Mouse (Mus musculus) E14TG2a.4 (cell line): ENCODE results near the gene Notch1.

ENCODE experiments used
- H3K27me3 ChIP-seq: 2 replicates; pipeline ENCODE4 v1.6.1; 2014; ENCODE audit warnings: low read length, control low read depth; ENCODE audit not compliant: insufficient read depth
- H3K36me3 ChIP-seq: 2 replicates; pipeline ENCODE4 v1.6.1; 2014; ENCODE audit warnings: low read length, control low read depth; ENCODE audit not compliant: insufficient read depth
- H3K4me1 ChIP-seq: replicated peaks from 2 replicates; pipeline ENCODE4 v1.6.1; 2014; ENCODE audit warnings: low read depth, low read length, control low read depth
- H3K4me3 ChIP-seq: replicated peaks from 2 replicates; pipeline ENCODE4 v1.5.1; 2014; ENCODE audit warnings: mild to moderate bottlenecking, low read length
- H3K9me3 ChIP-seq: 2 replicates; pipeline ENCODE4 v1.6.1; 2014; ENCODE audit warnings: low read length, control low read depth
- CTCF ChIP-seq: conservative IDR thresholded peaks from 2 replicates; pipeline ENCODE4 v1.5.1; 2014; ENCODE audit warnings: low read length
- NANOG ChIP-seq: IDR thresholded peaks from 2 replicates; pipeline ENCODE4 v1.6.1; 2014; ENCODE audit warnings: borderline replicate concordance, low read length, mixed read lengths
- POU5F1 ChIP-seq: IDR thresholded peaks from 2 replicates; pipeline ENCODE4 v1.6.1; 2014; ENCODE audit warnings: low read length, borderline replicate concordance

Notch1 gene

DNA sequence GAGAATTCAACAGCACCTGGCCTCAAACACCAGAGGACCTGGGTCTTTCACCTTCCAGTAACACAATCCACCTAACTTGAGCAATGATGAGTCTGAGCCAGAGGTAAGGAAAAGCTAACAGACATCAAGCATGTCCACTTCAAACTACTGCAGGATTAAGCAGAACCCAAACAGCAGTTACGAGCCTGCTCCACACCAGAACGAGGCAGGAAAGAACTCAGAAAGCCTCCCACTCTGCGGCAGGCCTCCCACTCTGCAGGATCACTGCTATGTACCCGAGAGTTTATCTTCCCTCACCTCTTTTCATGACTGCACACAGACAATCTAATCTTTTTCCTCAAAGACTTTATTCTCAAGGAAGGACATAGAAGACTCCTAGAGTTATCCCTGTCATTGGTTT lies 79.2 kb downstream of the Notch1 start:
- Histone ChIP-seq H3K9me3 (no peaks in the 10 kb centered on the region), H3K4me1 (peaks cover 69% of the 10 kb centered on the region), H3K27me3 (no peaks in the 10 kb centered on the region), H3K36me3 (peaks cover 96% of the 10 kb centered on the region), H3K4me3 (no peak overlapping the region)
- TF ChIP-seq CTCF (no peak), POU5F1 (no peak), NANOG (no peak)

DNA sequence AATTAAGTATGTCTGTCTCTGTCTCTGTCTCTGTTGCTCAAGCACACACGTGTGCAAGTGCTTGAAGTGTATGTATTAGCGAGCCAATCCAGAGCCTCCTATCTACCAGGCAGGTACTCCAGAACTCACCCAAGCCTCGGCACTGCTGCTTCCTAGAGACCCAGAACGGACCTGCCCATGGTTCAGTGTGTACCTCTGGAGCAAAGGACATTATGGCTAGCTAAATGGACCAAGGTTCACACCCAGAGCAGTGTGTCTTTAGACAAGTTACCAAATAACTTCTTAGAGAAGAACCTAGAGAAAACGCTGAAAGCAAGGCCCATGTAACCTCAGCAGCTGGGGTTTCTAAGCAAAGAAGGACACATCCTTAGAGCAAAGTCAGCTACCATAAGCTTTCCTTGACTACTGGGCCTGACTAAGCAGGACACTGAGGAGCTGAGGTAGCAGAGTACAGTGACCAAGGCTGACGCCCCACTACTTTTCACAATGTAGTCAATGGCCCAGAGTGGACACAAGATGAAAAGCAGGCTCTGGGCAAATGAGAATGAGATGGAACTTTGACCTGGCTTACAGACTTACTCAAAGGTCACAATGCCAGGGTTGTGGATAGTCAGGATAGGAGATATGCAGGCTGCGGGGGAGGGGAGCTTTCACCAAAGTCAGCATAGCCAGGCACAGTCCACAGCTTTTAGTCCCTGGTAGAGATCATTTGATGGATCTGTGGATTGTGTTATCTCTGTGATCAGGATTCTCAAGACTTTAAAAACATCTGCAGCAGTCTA lies 81.5 kb downstream of the Notch1 start:
- TF ChIP-seq CTCF: no peak
- TF ChIP-seq POU5F1: no peak
- no peak for TF ChIP-seq NANOG

DNA sequence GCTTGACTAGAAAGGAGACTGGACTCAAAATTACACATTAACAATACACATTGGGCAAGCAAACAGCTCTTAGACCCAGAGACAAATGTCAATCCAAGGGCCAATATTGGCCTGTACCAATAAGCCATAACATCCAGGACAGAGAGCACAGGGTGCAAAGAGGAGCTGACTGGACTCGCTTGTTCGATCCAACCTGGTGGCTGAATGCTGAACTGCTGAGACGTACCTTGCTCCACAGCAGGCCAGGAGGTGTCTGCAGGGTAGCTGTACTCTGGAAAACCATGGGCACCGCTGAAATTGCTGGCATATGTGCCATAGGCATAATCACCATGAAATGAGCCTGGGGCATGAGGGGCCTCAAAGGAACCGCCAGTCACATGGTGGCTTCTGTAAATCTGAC lies 86.6 kb downstream of the Notch1 start:
- Histone ChIP-seq H3K9me3 (no peaks in the 10 kb centered on the region), H3K4me1 (0 out of 2 replicates have a peak, but pooled peaks cover 3% of the 10 kb centered on the region), H3K36me3 (peaks cover 99% of the 10 kb centered on the region), H3K27me3 (no peaks in the 10 kb centered on the region), H3K4me3 (no peak overlapping the region)
- TF ChIP-seq NANOG (no peak), CTCF (peak; percentile 22; the same call in 1 of the 2 replicates), POU5F1 (no peak)

More for the DNA sequence above, 81.5 kb downstream of the Notch1 start:
- no peaks in the 10 kb centered on the region for H3K9me3 ChIP-seq
- no peak overlapping the region for H3K4me3 ChIP-seq
- H3K27me3 ChIP-seq: no peaks in the 10 kb centered on the region
- peaks cover 98% of the 10 kb centered on the region for H3K36me3 ChIP-seq
- peaks cover 46% of the 10 kb centered on the region for H3K4me1 ChIP-seq

DNA sequence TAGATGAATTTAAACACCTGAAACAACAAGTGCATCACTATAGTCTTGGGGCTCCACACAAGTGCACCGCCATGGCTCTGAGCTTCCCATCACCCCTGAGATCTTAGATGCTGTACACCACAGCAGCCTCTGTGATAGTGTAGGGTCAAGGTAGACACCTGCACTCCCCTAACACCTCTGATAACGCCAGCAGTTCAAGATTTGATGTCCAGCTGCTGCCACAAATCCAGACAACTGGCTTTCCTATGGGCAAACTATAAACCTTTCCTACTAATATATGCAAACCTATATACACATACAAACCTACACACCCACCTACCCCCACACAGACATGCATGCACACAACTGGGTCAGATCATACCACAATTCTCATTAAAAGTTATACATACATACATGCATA lies 91.9 kb downstream of the Notch1 start:
- H3K9me3 ChIP-seq: no peaks in the 10 kb centered on the region
- H3K4me1 ChIP-seq: no peaks in the 10 kb centered on the region
- no peak overlapping the region for H3K4me3 ChIP-seq
- no peaks in the 10 kb centered on the region for H3K27me3 ChIP-seq
- TF ChIP-seq NANOG (no peak), CTCF (no peak), POU5F1 (no peak)
- H3K36me3 ChIP-seq: peaks cover 99% of the 10 kb centered on the region

DNA sequence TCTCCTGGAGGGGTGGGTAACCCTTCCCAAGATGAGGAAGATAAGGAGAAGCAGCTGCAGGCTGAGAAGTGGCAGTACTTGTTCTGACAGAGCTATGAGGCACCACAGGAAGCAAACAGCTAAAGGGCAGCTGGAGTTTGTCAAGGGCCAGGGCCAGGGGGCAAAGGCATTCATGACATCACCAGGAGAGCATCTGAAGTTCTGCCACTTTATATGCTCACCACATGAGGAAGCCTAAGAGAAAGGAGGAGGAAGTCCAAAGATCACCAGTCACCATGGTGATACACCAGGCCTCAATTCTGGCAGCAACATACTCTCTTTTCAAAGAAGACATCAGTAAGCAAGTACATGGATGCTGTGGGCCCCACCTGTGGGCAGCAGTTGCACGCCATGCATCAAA lies 93.4 kb downstream of the Notch1 start:
- Histone ChIP-seq H3K4me1 (no peaks in the 10 kb centered on the region), H3K9me3 (no peaks in the 10 kb centered on the region), H3K36me3 (peaks cover 99% of the 10 kb centered on the region), H3K4me3 (no peak overlapping the region), H3K27me3 (no peaks in the 10 kb centered on the region)
- TF ChIP-seq POU5F1: no peak
- no peak for TF ChIP-seq CTCF
- no peak for TF ChIP-seq NANOG

DNA sequence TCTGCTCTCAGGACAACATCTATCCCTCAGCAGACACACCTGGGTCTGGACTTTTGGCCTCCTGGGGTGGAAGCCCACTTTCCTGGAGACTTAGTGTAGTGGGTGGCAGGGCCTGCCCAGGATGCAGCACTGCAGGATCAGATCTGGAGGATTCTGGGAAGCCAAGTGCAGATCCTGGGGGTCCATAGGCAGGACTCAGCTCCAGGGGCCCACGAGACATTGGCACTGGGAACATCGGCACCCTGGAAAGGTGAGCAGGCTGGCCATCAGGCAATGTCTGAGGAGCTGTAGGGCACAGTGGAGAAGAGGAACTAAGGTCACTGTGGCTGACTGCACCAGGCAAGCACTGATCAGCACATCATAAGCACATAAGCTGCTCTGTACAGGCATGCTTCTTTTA lies 94.5 kb downstream of the Notch1 start:
- Histone ChIP-seq H3K36me3 (peaks cover 100% of the 10 kb centered on the region), H3K27me3 (no peaks in the 10 kb centered on the region), H3K4me3 (no peak overlapping the region), H3K4me1 (no peaks in the 10 kb centered on the region), H3K9me3 (no peaks in the 10 kb centered on the region)
- TF ChIP-seq POU5F1: no peak
- TF ChIP-seq CTCF: no peak
- TF ChIP-seq NANOG: no peak

DNA sequence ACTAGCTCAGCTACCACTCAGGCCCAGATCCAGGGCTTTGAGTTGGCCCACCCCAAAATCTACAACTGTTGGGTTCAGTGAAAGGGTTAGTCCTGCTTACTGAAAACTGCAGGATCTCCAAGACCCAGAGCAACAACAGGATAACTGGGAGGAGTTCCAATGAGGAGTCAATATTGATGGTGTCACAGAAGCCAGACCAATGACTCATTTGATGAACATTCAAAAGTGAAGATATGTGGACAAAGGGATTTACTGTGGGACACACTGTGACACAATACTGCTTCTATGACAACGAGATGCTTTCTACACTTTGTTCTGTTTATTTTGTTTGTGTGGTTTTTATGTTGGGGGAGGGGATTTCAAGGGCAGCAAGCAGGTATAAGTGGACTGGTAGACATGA lies 98.3 kb downstream of the Notch1 start:
- no peaks in the 10 kb centered on the region for H3K27me3 ChIP-seq
- no peaks in the 10 kb centered on the region for H3K4me1 ChIP-seq
- TF ChIP-seq POU5F1: no peak
- TF ChIP-seq NANOG: no peak
- TF ChIP-seq CTCF: no peak
- H3K4me3 ChIP-seq: no peak overlapping the region
- peaks cover 99% of the 10 kb centered on the region for H3K36me3 ChIP-seq
- no peaks in the 10 kb centered on the region for H3K9me3 ChIP-seq

DNA sequence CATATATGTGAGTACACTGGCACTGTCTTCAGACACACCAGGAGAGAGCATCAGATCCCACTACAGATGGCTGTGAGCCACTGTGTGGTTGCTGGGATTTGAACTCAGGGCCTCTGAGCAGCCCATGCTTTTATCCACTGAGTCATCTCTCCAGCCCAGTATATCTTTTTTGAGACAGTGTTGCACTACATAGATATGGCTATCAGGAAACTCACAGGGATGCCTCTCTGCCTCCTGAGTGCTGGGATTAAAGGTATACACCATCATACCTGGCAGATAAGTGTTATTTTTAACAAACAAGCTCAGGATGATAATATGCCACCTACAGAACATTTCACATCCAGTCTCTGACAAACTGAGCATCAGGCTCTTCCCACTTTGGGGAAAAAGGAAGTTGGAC lies 99.4 kb downstream of the Notch1 start:
- Histone ChIP-seq H3K27me3 (no peaks in the 10 kb centered on the region), H3K9me3 (no peaks in the 10 kb centered on the region), H3K36me3 (peaks cover 99% of the 10 kb centered on the region), H3K4me1 (no peaks in the 10 kb centered on the region), H3K4me3 (no peak overlapping the region)
- no peak for TF ChIP-seq NANOG
- no peak for TF ChIP-seq CTCF
- TF ChIP-seq POU5F1: no peak
